Mouse (Mus musculus) kidney, postnatal 14 days (tissue): ENCODE measurements around the gene Gm42417.

Source experiments
- DNase-seq: peaks from one replicate; pipeline ENCODE4 v3.0.0; 2022; ENCODE audit warnings: mixed read lengths

Gm42417 gene

DNA sequence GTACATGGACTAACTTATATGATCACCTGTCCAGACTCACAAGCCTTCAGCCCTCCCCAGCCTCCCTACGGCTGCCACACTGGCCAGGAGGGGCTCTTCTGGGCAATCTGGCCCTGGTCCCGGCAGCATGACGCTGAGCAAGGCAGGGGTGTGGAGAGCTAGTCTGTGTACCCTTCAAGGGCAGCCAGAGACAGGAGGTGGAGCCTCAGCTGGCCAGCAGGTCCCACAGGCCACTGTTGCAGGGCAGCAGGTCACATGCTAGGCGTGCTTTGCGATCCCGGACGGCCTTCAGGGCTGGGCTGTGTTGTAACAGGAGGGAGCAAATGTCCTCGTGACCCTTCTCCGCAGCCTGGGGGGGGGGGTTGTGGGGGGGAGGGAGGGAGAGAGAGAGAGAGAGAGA, at the start of gene Gm42417:
Gene Gm42417 (minus strand): TSS at position 244 of the 400 bp plus-strand sequence.
- peak; percentile 92 for DNase-seq

DNA sequence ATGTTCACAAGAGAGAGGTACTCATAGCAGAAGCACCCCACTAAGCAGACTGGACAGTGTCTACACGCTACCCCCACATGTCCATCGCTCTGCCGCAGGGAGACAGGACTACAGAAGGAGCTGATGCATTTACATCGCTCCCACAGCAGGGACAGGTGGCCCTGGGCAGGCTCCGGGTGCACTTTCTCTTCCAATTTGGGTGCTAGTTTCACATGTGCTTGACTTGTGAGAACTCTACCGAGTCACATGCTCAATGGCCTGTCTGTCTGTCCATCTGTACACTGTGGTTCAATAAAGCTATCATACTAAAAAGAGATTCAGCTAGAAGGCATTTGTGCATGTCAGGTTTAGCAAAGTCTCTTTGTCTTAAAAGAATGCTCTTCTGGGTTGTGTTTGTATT, 48.6 kb upstream of the Gm42417 start:
- no peak for DNase-seq

DNA sequence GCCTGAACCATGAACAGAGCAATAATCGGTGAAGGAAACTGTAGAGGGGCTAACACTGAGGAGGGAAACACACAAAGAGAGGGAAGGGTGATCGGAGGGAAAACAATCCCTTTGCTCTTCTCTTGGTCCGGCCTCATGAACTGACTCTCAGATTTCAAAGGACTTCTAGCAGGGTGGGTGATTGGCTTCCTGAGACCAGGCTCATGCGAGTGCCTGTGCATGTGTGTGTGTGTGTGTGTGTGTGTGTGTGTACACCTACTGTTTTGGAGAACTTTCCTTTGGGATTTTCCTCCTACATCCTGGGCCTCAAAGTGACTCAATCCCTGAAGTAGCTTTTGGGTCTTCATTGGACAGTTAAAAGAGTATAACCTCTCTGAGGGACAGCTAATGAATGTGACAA, 47.1 kb upstream of the Gm42417 start:
- no peak for DNase-seq

- no peak for DNase-seq
Observed at GRCm38 (mm10) chr1:36583408-36584116, 44.3 kb upstream of the Gm42417 start.

DNA sequence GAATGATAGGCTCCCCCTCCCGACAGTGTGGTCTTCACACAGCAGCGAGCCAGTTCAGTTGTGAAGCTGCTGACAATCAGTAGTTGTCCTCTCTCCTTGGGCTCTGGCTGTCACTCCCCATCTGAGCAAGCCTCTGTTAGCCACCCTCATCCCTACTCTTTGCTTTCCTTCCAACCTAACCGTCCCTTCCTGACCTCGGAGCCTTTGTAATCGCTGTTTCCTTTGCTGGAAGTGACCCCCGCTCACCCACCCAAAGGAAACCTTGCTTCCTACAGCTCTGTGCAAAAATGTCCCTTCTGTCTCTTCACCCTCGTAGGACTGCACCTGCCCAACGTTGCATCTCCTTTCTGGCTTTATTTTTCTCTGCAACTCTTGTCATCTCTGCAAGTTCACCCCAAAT, 43.0 kb upstream of the Gm42417 start:
- DNase-seq: no peak

GRCm38 (mm10) chr1:36581260-36581659, 42.0 kb upstream of the Gm42417 start:
- no peak for DNase-seq

- peak; percentile 72 for DNase-seq
Observed at GRCm38 (mm10) chr1:36580384-36581207, 41.4 kb upstream of the Gm42417 start.

DNA sequence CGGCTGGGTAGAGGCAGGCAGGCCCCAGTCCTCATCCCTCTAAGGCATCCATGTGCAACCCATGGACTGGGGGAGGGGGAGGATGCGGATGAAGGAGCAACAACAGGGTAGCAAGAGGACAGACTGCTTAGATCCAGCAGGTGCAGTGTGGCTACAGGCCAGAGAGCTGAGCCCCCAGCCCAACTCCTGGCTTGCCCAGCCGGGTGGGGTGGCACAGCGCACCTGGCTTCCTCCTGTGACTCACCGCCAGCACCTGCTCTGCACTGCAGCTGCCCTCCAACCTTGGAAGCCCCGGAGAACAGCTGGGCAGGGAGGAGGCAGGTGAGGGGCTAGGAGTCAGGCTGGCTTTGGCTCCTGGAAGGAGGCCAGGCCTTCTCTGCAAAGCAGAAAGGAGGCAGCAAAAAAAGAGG, 40.8 kb upstream of the Gm42417 start:
- no peak for DNase-seq

DNA sequence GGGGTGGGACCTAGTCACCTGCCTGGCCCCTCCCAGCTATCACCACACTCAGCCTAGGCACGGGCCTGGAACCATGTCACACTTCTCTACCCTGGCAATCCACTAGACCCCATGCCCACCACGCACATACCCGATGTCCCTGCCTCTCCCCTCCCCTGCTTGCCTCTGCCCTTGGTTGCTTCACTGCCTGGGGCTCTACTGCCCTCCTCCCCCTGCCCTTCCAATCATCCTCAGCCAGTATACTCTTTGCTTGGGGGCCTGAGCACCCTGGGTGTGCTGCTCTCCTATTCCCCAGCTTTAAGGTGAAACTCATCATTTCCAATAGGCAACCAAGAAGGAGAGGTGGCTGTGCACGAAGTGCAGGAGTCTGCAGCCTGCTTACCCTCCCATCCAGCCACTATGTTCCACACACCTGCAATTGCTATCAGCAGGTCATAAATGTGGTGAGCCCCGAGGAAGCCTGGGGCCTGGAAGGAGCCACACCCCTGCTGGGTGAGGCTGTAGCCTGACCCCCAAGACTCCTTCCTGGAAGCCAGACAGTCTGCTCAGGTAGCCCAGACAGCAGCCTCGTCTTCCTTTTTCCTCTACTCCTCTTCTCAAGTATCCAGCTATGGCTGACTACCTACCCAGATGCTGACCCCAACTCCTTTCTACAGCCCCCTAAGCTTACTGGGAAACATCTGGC, 37.9 kb upstream of the Gm42417 start:
- DNase-seq: no peak

DNA sequence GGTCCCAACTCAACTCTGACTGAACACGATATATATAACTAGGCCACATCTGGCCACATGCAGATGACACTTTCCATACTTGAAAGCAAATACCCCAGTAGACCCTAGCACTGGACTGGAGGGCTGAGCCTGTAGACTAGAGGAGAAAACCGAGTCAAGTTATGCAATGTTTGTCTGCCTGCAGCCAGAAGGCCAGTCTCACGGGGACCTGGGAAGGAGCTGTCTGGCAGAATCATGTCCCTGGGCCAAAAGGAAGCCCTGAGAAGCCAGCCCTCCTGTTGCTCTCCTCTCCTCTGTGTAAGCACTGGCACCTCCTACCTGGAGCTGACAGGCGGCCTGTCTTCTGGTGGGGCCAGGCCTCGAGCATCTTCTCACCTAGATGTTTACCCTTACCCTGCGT, 36.1 kb upstream of the Gm42417 start:
- DNase-seq: no peak

GRCm38 (mm10) chr1:36574196-36574955, 35.1 kb upstream of the Gm42417 start:
- no peak for DNase-seq

DNA sequence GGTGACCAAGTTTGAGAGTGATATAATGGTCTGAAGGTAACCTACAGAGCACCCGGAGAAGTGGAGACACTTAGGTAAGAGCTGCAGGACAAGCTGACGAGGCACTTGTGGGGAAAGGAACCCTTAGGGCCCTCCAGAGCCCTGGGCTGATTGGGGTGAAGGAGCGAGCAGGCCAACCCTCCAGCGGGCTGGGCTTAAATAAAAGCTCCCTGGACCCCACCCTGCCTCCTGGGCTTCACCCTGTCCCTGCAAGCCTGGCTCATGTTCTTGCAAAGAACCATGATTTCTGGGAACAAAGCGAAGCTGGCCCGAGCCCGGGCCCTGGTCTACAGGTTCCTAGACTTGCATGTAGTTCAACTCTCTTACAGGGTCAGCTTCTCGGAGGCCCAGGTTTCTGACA, 34.3 kb upstream of the Gm42417 start:
- no peak for DNase-seq

- no peak for DNase-seq
Observed at GRCm38 (mm10) chr1:36572709-36573108, 33.5 kb upstream of the Gm42417 start.

DNA sequence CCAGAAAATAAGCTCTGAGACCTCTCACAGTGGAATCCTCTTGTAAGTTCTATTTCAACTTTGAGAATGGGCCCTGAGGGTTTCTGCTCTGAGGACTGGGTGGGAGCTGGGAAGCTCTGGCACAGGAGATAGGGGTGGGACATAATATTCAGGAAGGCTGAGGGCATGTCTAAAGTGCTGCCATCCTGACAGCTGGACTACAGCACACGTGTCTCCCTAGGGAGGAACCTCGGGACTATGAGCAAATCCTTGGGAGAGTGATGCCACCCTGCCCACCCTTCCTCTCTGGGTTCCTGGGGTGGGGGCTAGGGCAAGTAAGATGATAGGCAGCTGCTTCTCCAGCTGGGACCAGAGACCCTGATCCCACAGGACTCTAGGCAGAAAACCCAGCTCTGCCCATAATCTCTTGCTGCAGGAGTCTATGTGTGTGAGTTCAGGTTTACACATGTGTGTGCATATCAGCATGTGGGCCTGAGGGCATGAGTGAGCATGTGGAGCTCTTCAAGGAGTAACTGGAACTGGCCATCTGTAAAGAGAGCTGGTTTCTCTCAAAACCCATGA, 33.0 kb upstream of the Gm42417 start:
- no peak for DNase-seq

DNA sequence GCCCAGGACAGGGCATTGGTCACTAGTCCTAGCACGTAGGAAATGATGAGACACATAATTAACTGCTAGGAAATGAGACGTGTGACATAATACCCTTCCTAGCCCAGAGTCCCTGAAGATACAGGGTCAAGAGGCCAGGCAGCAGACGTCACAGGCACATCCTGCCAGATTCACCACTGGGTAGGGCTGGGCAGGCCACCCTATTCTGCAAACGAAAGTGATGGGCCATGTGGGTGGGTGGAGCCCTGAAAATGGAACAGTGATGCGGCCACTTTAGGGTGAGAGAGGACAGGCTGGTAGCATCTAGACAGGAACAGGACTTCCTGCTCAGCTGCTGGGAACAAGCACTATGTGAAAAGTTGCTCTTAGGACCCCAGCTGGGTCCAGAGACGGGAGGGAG, 32.4 kb upstream of the Gm42417 start:
- peak; percentile 85 for DNase-seq

DNA sequence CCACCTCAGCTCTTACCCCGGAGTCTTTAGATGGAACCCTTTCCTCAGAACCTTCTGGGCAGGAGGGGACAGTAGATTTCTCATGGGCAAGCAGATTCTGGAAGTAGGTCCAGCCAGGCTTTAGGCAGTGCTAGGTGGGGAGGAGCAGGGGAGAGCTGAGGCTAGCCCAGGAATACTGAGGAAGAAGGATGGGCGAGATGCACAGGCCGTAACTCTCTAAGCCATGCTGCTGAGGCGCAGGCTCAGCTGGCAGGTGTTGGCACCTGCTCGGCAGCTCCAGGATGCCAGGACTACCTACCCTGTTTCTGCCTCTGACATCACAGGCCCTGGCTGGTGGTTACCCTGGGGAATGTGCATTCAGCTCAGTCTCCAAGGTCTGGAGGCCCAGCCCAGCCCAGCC, 31.1 kb upstream of the Gm42417 start:
- DNase-seq: no peak

- DNase-seq: no peak
Observed at GRCm38 (mm10) chr1:36569694-36570276, 30.6 kb upstream of the Gm42417 start.

GRCm38 (mm10) chr1:36568776-36569175, 29.5 kb upstream of the Gm42417 start:
- DNase-seq: no peak

- DNase-seq: no peak
Observed at GRCm38 (mm10) chr1:36567818-36568603, 28.8 kb upstream of the Gm42417 start.

DNA sequence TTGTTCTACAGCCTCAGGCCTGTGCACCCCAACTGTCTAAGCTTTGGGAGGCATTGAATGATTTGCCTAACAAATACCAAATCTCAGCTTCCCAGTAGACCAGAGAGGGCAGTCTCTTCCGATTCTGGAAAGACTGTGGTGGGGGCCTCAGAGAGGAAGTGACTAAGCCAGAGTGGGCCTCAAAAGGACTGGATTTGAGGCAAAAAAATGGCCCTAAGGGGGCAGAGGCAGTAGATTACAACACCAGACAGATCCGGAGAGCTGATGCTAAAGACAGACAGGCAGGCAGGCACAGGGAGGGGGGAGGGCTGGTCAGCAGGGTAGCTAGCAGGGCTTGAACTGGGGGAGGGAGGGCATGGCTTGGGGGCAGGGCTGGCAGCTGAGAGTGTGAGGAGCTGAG, 27.2 kb upstream of the Gm42417 start:
- DNase-seq: no peak

- DNase-seq: peak; percentile 54
Observed at GRCm38 (mm10) chr1:36564101-36564500, 24.9 kb upstream of the Gm42417 start.
